Mouse (Mus musculus) gonadal fat pad, adult 2 months (tissue): ENCODE measurements around the gene Gm10037. TPM values are rescaled to one million over a fixed set of nuclear protein-coding genes. Genes with fewer than 3 reads are reported as not detected.
"Not testable (repeated sequence)": the region's sequence is repeated elsewhere in the genome, so short reads cannot be mapped to it uniquely, and the experiment has no call there.

Experiments used
- DNase-seq: peaks from one replicate; pipeline ENCODE4 v3.0.0-alpha.2; 2012; ENCODE audit warnings: low read depth
- polyA plus RNA-seq: library from polyadenylated mRNA; depleted of rRNA; stranded (reverse); fragments of >200 nt; gene quantifications from 2 replicates; pipeline ENCODE4 v1.2.3, GENCODE M21; 2012; rRNA removed

Gene Gm10037
- polyA plus RNA-seq = 1.3 and 1.9 TPM in 2 replicates

DNA sequence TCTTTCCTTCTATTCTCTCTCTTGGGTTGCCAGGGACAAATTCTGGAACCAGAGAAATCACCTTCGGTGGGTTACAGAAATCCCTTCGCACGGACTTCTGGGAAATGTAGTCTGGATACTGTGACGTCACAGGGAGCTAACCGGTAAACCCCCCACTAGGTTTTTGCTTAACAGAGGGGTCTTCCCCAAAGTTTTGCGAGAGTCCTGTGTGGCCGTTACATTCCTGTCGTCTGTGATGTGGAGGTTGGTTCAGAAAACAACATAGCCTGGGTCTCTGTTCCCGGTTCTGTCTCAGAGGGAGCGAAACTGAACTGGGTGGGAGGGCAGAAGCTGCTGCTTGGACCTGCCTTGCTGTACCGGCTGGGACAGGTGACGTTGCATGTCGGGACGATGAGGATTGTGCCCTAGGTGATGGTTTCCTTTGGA, at the start of gene Gm10037:
Gm10037 (plus strand) TSS at position 196 of the 426 bp plus-strand sequence.
- no peak for DNase-seq

DNA sequence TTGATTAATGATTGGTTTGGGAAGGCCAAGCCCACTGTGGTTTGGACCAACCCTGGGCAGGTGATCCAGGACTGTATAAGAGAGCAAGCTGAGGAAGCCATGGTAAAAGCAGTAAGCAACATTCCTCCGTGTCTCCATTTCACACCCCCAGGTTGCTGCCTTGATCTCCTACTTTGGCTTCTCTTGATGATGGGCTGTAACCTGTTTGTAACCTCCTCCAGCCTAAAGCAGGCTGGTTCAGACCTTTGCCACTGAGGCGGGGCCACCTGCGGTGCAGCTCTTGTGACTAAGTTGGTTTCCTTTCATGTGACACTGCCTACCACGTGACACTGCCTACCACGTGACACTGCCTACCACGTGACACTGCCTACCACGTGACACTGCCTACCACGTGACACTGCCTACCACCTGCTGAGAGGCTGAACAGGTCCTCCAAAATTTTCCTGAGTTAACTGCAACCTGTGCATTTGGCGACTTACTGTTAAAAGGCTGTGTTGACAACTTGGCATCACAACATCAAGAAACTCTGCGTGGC, 38.9 kb upstream of the Gm10037 start:
- no peak for DNase-seq

DNA sequence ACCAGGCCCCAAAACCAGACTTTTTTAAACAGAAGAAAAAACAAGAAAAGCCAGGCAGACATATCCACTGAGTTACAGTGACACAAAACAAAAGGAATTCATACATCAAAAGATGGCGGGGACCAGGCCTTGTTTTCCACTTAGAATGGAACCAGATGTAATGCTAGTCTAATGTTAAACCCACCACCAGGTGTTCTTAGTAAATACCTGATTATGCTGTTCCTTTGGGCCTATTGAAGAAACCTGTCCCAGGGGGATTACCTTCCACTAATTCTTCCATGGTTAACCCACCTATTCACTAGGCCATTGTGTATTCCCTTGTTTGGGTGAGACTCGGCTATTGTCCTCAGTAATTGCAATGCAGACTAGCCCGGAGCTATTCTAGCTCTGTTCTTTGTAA, 32.3 kb upstream of the Gm10037 start:
- DNase-seq = no peak

DNA sequence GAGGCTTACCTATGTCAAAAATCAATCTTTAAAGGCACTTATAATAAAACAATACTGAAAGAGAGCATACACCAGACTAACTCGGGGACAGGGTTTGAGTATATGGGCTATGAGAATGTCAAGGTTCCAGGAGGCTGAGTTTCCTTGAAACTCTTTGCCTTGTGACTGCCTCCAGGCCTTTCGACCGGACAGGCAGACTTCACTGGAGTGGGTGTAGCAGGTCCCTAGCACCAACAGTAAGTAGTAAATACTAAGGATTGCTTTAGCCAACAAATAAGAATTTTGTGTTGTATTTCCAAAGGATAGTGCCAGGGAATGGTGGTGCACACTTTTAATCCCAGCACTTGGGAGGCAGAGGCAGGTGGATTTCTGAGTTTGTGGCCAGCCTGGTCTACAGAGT, 31.8 kb upstream of the Gm10037 start:
- DNase-seq = not testable (repeated sequence)

DNA sequence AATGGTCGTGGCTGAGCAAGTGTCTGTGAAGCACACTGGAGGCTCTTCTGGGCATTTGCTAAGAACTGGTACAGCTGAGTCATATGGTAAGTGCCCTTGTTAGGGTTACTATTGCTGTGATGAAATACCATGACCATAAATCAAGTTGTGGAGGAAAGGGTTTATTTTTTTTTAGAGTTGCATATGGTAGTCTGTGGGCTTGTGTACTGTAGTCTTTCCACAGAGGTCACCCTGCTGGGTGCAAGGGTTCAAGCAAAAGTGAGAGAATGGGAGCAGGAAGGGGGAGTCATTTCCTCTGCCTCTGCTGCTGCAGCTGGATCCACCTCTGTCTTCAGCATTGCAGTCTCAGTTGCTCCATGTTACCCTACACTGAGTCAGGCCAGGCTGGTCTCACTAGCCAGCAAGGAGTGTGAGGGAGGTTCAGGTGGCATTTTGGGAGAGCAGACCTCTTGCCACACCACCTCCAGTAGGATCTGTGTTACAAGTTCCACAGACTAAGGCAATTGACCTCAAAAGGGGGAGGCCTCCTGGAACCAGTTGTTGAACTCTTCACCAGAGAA, 19.2 kb upstream of the Gm10037 start:
- peak; percentile 14 for DNase-seq

DNA sequence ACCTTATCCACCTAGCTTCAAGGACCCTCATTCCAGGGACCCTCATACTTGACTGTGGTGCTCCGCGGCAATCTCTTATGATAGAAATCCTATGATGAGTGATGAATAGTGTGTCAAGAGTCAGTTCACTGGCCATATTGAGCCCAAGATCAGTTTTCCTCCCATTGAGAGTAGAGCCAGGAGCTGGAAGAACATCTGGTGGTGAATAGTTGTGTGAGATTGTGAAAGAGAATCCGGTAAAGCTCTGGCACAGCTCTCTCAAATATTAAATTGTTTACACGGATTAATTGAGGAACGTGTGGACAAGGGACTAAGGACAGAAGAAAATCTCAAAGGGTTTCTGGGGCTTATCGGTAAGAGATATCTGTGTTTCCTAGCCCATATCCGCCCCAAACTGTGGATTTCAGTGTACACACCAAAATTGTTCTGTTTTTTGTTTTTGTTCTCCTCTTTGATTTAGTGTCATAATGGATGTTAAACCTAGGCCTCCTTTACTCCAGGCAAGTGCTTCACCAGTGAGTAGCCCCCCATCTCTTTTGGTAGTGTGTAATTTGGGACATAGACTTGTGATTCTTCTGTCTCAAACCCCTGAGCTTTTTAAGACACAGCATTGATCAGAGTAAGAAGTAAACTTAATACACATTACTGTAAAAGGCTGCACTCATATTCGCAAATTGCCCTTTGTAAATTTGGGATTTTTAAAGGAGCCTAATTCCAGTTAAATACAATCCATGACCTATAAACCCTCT, 17.8 kb upstream of the Gm10037 start:
- DNase-seq = peak; percentile 23

DNA sequence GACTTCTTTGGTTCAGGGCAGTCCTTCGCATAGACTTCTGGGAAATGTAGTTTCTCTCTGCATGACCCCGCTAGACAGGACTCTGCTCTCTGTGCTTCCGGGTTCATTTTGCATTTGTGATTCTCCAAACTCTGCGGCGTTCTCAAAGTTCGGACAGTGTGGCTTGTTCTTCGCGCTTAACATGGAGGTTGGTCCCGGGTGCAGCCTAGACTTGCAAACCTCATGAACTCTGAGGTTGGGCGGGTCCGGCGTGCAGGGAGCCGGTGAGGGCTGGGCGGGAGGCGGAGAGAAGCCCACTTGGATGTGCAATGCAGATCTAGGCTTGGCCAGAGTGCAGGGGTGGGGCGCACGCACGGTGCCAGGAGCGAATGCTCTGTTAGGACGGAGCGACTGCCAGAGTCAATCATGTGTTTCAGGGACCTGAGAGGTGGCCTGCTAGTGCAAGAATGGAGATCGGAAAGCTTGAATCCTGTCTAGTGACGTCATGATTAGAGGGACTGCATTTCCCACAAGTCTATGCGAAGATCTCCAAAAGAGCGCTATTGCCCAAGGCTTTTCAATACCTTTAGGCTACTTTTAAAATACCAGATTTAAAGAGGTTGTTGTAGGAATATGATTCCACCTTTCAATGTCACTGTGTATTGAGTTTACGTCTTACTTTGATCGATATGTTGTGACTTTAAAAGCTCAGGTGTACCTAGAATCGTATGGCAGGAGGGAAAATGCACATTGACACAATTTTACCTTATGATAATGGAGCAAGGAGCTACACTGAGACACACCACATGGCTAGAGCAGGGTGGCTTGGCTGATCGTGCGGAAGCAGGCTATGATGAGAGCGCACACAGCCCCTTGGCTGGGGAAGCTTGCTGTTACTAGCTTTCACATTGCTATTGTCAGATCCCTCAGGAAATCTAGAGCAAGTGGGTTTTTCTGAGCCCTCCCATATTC, 16.9 kb upstream of the Gm10037 start, which contains the start of gene Zfp273:
Zfp273 (plus strand) TSS at position 31 of the 951 bp plus-strand sequence.
- DNase-seq = peak; percentile 46

DNA sequence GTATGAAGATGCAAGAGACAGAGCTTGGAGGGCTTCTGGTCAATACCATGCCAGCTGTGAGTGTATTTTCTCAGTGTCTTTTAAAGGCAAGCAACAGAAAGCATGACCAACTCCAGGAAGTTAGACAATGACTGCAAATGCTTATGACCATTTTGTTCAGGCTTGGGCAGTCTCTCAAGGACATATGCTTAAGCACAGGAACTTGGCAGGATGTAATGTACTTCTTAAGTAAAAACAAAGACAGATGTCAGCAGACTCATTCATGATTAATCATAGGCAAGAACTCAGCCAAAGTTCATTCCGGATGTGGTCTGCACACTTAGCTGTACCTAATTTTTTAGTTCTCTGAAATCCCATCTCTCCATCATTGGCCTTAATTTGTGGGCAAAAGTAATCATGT, 12.3 kb upstream of the Gm10037 start:
- no peak for DNase-seq

DNA sequence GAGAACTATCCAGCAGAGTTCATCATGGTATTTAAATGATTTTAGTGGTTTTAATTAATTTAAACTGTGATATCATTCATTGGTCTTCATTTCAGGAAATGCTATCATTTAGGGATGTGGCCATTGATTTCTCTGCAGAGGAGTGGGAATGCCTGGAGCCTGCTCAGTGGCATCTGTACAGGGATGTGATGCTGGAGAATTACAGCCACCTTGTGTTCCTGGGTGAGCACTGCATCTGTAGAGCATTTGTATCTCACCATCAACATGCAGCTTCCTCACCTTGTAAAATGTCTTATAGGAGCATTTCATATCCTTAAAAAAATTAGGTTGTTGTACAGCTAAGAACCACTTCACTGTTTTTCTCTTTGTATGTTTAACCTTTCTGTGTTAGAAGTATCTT, 2.2 kb downstream of the Gm10037 start:
- not testable (repeated sequence) for DNase-seq

DNA sequence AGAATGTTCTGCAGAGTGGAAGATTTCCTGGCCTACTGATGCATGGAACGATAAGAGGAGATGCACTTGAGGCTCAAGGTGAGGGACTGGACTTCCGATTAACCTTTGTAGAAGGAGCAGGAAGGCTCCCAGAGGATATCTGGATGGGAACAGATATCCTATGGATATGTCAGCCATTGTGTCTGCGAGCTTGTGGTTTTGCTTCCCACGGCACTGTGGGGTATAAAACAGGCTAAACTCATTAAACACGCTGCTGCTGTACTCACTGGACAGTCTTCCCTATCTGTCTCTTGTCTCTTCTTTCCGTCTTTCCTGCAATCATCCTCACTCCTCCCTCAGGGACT, 12.8 kb downstream of the Gm10037 start:
- DNase-seq = no peak

DNA sequence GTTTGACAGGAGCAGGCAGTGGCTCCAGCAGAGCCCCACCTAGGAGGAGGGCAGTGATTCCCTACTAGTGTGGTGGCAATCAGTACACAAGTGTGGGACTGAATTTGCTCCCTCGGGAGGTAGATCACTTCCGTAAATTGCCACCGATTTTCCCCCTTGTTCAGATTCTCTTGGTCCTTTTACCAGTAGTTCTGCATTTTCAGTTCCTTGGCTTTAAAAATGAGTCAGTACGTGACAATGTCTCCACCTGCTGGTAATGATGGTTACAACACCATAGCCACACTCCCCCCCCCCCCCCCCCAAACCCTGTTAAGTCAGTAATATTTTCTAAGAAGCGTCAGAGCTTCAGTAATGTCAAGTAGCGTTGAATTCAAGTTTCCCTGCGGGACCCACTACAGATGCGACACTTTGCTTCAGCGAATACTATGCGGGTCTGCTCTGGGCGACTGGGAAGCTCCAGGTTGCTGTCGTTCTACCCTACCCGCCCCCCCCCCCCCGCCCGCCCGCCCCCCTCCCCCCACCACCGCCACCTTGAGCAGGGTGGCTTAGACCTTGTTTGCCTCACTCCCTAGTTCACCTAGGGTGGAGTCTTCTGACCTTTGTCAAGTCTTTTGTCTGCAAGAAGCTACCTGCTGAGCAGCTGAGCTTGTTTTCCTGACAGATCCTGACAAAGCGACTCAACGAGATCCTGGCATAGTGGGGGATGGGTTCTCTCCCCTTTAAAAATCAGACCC, 13.4 kb downstream of the Gm10037 start:
- DNase-seq = no peak

DNA sequence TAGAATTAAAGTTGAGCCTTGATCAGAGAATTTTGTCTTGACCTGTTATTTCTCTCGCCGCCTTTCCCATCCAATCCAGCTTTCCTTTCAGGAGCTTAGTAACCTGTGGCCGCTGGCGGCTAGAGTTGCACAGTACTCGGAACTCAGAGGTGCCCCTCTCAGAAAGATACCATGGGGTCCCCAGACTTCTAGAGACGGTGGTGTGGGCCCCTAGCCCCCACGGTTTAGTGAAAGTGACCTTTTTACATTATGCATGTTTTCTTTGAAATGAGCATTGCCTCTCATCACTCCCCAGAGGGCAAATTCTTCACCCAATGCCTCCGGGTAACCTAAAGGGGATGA, 13.9 kb downstream of the Gm10037 start:
- DNase-seq = no peak

DNA sequence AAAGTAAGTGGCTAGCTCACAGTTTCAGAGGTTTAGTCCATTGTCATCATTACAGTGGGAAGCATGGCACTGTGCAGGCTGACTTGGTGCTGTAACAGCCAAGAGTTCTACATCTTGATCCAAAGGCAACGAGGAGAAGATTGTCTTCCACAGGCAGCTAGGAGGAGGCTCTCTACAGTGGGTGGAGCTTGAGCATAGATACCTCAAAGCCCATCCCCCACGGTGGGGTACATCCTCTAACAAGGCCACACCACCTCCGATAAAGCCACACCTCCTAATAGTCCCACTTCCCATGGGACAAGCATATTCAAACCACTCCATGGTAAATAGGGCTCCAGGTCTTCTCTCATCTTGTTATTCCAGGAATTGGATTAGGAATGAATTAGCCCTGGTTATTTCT, 19.5 kb downstream of the Gm10037 start:
- no peak for DNase-seq

DNA sequence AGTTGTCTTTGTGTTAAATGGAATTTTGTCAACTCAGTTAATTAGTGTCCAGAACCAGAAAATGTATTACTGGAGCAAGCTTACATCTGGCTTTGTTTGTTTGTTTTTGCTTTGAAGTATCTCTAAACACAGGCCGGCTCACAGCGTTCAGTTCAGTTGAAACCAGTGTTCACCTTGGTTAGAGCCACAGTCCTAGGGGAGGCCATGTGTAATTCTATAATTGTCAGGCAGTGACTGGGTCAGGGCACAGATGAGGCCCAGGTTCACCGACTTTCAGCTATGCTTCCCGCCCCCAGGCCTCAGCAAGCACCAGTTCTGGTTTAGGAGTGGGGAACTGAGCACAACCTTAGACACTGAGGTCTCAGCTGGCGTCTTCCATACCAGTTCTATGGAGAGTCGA, 22.2 kb downstream of the Gm10037 start:
- DNase-seq = no peak

DNA sequence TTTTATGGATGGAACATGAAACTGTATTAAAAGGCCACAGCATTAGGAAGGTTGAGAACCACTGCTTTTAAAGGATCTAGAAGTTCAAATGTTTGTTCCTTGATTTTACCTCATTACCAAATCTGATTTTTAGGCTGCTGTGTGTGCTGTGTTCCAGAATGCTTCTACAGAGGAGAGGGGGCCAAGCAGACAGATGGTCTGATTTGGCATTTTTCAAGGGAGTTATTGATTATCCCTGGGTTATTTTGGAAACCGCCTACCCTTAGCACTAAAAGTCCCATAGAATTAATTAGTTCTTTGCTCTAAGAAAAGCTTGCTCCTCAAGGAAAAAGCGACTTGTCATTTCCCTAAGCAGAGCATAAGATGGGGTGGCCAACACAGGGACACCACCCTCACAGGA, 23.1 kb downstream of the Gm10037 start:
- no peak for DNase-seq

DNA sequence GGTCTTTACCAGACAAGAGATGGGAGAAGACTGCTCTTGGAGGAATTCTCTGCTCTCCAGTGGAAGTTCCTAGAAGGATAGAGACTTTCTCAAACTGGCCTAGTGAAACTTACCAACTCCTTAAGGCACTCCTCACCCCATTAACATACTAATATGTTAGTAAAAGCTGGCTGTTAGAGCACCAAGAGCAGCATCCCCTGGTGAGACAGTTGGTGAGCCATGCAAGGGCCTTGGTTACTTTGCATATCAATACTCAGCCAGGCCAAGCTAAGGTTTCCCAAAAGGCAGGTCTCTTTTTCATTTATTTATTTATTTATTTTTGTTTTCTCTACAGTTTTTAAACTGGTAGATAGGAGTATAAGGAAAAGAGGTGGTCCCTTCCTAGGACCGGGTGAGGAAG, 26.4 kb downstream of the Gm10037 start:
- DNase-seq = no peak

DNA sequence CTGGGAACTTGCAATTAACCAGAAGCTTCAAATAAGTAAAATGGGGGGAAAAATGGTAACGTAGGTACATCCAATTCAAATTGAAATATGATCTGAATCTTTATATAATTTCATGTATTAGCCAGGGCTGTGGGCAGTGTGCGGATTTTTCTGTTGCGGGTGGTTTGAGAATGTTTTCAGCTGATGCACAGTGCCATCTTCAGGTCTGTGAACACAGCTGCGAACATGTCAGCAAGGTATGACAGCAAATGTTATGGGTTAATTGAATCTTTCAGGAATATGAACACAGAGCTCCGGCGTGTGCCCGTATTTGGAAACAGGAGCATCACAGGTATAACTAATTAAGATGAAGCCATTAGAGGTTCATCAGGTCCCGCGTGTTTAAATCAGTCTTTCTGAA, 31.6 kb downstream of the Gm10037 start:
- no peak for DNase-seq

DNA sequence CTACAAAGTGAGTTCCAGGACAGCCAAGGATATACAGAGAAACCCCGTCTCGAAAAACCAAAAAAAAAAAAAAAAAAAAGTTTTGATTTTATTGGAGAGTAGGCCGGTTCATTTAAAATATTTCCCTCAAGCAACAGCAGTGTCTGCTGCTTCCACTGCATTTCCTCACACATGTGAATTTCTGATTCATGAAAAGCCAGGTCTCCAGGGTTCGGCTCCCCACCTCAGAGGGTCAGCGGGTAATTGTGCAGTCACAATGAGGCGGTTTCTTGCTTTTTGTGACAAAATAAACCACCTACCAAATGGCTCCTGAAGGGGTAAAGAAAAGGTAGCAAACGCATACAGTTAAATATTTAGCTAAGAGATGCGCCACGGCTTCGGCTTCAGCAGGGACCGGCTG, 32.1 kb downstream of the Gm10037 start, which contains the start of gene BC048507:
BC048507 (plus strand) TSS at position 301 of the 400 bp plus-strand sequence.
- DNase-seq = no peak

DNA sequence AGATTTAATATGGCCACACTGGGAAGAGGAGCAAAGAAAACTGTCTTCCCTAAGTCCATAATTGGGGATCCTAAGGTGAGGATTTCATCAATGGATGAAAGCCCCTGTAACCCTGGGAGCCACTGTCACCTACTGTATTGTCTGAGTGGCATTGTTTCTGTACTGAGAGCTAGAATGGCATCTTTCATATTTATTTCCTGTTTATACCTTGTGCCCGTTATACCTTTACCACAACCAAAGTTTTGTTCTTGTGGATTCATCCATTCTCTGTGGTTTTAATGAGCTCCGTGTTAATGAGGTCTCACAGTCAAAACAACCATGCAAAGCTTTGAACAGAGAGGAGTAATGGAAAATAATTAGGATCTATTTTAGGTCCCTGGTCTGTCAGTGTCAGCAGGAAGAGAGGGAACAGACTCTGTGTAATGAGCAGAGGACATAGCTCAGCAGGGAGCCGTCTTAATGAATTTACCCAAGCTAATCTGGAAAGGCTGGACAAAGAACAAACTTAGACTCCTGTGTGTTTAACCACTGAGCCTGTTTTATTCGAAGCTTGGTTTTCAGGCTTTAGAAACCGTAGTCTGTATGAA, 34.0 kb downstream of the Gm10037 start:
- DNase-seq = no peak

DNA sequence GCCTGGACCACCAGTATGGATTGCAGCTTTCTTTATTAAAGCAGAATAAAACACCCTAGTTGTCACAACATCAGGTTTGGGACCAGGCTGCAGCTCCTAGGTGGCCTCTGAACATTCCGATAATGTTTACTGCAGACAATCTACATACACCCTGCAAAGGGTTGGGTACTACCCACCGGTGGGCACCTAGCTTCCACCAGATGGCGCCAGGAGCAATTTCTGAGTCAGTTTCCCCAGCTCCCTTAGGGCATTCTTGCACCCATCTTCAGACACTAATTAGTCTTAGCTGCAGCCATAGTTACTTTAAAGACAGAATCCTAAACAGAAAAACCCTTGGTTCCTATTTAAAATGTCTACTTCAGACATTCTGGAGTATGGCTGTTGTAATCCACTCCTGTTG, 37.0 kb downstream of the Gm10037 start:
- DNase-seq = no peak

DNA sequence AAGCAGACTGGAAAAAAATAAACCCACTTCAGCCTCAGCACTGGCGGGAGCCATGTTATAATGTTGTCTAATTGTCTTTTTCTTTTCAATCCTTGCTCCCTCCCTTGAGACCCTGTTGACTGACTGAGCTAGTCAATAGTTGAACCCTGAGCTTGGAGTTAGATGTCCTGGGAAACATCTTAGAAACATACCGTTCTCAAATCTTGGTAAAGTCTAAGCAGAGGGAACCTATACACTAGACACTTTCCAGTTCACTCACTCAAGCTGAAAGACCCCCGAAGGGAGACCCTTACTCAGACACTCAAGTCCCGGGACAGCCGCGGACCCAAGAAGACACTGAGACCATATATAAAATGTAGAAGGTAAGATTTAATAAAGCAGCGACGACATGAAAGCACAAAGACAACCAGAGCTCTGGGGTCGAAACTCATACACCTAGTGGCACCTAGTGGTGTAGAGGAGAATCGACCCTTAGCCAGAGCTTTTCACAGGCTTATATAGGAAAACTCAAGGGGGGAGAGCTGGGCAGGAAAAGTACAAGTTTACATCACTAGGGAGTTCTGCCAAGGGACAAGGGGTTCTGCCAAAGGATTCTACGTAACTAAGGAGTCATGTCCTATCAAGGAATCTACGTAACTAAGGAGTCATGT, 45.3 kb downstream of the Gm10037 start:
- not testable (repeated sequence) for DNase-seq
